Mouse (Mus musculus) gastrocnemius, adult 2 months (tissue): Measurements from ENCODE around the gene Arid1a. TPM values are rescaled to one million over a fixed set of nuclear protein-coding genes. Genes with fewer than 3 reads are reported as not detected.
A peak's percentile ranks its signal among the peaks of the same experiment; 100 is the strongest.

ENCODE experiments used
- DNase-seq: peaks from one replicate; pipeline ENCODE4 v3.0.0; 2022
- H3K27ac ChIP-seq: fragments of 200-600 bp; 2 replicates; pipeline ENCODE4 v1.8.1; 2022; ENCODE audit warnings: mild to moderate bottlenecking
- H3K4me3 ChIP-seq: fragments of 200-600 bp; 2 replicates; pipeline ENCODE4 v1.8.1; 2022; ENCODE audit warnings: mild to moderate bottlenecking, moderate library complexity
- CTCF ChIP-seq: fragments of 200-600 bp; IDR thresholded peaks from 2 replicates; pipeline ENCODE4 v1.8.1; 2022; ENCODE audit warnings: antibody characterized with exemption, mild to moderate bottlenecking, moderate library complexity
- intact Hi-C: fragments of 180-260 bp; cut with DNase I; formaldehyde crosslinking; loops from one replicate; pipeline ENCODE4 v1.15.1; 2025
- total RNA-seq, 2 experiments: library from RNA; stranded (reverse); gene quantifications; 2 replicates each; pipeline ENCODE4 v1.2.3; 2021

Gene Arid1a
- total RNA-seq, 2 experiments from 2014 or later, result 24.1 to 26.2 TPM

DNA sequence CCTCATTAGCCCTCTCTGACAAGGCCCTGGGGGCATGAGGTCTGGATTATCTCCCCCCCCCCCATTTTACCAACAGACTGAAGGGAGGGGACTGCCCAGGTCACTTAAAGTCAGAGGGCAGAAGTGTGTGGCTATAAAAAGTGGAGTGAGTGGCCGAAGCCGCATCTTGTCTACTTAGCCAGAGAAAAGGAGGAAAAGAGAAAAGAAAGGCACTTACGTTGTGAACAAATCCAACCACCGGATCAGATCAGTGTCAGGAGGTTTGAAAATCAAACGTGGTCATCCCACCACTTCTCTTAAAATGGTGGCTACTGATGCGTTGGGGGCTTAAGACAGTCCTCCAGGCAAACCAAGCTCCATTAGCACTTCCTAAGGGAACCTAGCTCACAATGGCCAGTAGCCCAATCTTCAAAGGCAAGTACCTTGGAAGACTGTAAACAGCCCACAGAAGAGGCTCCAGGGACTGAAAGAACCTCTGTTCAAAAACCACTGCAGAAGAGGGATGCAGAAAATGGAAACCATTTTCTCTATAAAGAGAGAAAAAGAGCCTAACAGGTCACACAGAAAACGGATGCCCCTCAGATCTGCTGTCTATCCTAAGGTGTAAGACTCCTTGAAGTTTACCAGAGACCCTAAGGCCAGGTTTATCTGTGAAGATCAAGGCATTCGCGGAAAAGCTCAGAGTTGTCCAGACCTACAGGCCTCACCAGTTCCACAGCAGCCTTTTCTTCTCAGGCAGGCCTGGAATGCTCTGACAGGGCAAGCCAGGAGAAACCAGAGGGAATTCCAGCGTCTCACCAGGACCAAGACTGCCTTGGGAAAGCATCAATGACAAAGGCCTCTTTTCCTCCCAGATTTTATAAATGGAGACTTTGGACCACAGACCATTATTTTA lies 1.5 kb downstream of the Arid1a start:
- H3K27ac ChIP-seq, result peak overlapping the region; percentile 99
- intact Hi-C loops, result loop anchor here (1.0 to 5.0 kb wide), 3 partner anchors 48 to 68 kb away; no protein-coding TSS in a partner anchor
- TF ChIP-seq CTCF, result no peak
- no peak for DNase-seq
- peak overlapping the region; percentile 91 for H3K4me3 ChIP-seq

DNA sequence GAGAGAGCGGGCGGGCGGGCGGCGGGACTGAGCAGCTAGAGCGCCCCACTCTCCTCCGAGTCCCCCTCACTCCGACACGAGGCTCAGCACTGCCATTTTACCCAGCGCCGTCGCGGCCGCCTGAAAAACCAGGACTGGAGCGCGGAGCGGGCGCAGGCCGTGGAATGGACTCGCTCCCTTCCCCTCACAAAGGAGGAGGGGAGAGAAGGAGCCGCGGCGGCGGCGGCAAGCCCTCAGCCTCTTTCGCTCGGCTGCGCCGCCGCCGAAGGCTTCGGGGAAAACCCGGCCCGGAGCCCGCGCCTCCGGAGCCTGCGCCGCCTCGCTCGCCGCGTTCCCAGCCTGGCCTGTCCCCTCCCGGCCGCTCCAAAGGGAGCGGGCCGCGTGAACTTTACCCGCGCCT lies 2.3 kb downstream of the Arid1a start:
- H3K27ac ChIP-seq, result peak overlapping the region; percentile 99
- peak; percentile 31; the same call in 1 of the 2 replicates for TF ChIP-seq CTCF
- peak overlapping the region; percentile 91 for H3K4me3 ChIP-seq
- DNase-seq, result peak; percentile 98
- intact Hi-C loops, result loop anchor here (1.0 to 5.0 kb wide), 3 partner anchors 47 to 67 kb away; no protein-coding TSS in a partner anchor

DNA sequence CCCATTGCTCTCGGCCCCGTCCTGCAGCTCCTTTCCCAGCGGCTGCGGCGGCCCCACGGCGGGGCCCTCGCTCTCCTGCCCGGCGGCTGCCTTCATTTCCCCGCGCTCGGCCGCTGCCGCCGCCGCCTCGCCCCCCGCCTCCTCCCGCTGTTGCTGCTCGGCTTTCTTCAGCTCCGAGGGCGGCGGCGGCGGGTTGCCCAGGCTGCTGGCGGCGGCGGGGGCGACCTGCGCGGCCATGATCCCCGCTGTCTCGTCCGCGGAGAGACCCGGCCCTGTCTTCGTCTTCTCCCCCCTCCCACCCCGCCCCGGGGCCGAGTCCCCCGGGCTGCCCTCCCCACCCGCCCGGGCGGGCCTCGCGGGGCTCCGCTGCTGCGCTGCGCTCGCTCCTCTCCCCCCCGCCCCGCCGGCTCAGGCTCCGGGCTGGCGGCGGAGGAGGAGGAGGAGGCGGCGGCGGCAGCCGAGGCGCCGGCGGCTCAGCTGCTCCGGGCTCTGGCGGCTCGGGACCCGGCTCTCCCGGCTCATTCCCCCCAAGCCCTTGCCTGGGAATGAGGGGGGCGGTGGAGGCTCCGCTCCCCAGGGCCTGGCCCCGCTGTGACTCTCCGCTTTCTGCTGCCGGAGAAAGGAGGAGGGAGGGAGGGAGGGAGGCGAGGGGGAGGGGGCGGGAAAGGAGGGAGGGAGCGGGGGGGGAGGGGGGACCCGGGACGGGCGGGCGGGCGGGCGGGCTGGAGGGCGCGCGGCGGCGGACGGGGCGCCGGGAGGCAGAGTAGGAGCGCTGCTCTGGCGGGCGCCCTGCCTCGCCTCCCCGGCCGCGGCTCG lies 3.0 kb downstream of the Arid1a start:
- peak; percentile 85 for DNase-seq
- H3K27ac ChIP-seq, result peak overlapping the region; percentile 99
- H3K4me3 ChIP-seq, result peak overlapping the region; percentile 91
- no peak for TF ChIP-seq CTCF
- intact Hi-C loops, result loop anchor here (1.0 to 5.0 kb wide), 3 partner anchors 46 to 66 kb away; no protein-coding TSS in a partner anchor

DNA sequence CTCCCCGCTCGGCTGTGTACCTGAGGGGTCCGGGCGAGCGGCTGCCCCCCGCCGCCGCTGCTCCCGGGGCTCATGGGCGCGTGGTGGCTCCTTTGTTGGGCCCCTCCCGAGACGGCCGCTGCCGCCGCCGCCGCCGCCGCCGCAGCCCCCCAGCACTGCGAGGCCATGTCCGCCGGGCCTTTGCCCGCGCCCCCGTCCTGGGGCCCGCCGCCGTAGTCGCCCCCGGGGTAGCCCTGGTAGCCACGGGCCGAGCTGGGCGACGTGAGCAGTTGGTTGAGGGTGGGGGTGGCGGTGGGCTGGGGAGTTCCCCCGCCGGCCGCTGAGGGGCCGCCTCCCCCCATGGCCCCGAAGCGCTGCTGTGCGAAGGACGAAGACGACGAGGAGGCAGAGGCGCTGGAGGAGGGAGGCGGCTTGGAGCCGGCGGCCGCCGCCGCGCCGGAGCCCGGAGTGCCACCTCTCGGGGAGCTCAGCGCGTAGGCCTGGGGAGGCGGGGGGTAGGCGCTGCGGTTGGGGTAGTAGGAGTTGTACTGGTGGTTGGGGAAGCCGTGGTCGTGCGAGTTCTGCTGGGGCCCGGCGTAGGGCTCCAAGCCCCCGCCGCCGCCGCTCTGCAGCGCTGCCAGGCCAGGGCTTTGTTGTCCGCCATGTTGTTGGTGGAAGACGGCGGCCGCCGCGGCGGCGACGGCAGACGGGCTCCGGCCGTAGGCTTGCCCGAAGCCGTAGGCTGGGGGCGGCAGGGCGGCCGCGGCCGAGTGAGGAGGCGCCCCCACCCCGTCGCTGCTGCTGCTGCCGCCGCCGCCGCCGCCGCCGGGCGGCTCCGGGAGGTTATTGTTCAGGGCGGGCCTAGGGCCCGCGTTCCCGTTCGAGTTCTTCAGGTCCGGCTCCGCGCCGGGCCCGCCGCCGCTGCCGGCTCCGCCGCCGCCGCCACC lies 3.9 kb downstream of the Arid1a start:
- Histone ChIP-seq H3K4me3 (peak overlapping the region; percentile 91), H3K27ac (peak overlapping the region; percentile 99)
- intact Hi-C loops, result loop anchor here (5.0 kb wide), 2 partner anchors 45 to 65 kb away; no protein-coding TSS in a partner anchor
- no peak for TF ChIP-seq CTCF
- peak; percentile 71 for DNase-seq

DNA sequence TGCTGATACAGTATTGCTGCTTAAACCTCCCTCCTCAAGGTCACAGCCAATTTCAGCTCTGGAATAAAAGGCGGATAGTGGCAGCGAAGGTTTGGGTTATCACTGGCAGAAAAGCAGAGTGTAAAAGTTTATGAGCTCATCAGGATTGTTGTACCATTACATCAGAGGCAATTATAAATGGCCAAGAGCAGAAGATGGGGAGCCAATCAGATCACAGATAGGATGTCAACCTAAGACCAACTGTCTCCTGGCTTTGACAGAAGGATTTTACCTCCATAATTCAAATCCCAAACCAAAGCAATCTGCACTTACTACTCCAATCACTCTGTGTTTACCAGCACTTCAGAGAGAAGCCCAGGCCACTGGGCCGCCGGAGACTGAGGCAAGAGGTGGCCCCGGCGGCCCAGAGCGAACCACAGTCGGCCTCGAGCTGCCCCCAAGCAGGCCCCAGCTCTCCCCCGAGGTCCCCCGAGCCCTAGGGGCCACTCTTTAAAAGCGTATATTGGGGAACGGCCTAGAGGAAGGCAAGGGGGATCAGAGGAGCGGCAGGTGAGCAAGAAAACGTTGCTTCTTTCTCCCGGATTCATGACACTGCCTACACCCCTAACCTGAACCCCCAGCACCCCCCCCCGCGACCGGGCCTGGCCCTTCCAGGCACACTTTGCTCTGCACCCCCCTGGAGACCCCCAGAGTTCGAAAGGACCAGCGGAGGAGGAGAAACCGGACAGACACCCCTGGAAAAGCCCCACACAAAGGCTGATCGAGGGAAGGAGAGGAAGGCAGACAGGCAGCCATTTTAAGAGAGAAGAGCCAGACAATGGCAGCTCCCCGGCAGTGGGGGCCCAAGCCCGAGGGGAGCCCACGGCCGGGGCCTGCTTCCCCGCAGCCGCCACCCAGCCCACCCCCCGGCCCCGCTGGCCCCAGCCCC lies 4.8 kb downstream of the Arid1a start:
- Histone ChIP-seq H3K4me3 (peak overlapping the region; percentile 91), H3K27ac (peak overlapping the region; percentile 99)
- intact Hi-C loops, result loop anchor here (2.0 to 5.0 kb wide), 3 partner anchors 21 to 64 kb away; no protein-coding TSS in a partner anchor
- no peak for TF ChIP-seq CTCF
- peak; percentile 44 for DNase-seq

DNA sequence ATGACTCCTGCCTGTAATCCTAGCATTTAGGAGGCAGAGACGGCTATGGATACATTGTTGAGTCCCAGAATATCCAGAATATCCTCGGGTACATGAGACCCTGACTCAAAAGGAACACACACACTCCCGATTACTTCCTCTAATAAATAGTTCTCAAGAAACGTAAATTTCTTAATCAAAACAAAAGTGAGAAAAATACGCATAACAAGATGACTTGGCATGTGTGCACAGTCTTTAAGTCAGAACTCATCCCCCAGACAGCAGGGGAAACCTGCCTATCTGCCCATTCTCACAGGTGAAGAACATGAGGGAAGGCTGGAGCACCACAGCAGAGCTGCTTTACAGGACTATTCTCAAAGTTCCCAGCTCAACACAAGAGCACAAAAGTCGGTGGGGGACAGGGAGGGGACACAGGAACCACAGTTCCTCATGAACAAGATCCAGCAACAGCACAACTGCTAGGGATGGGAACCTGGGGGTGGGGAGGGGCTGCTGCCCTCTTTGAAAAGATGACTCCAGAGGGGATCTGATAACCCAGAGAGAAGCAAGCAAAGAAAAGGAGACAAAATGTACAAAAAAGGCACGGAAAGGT lies 6.3 kb downstream of the Arid1a start:
- intact Hi-C loops, result loop anchor here (2.0 to 5.0 kb wide), 3 partner anchors 19 to 63 kb away; no protein-coding TSS in a partner anchor
- Histone ChIP-seq H3K27ac (no peak overlapping the region), H3K4me3 (peak overlapping the region; percentile 91)
- no peak for DNase-seq
- TF ChIP-seq CTCF, result no peak

DNA sequence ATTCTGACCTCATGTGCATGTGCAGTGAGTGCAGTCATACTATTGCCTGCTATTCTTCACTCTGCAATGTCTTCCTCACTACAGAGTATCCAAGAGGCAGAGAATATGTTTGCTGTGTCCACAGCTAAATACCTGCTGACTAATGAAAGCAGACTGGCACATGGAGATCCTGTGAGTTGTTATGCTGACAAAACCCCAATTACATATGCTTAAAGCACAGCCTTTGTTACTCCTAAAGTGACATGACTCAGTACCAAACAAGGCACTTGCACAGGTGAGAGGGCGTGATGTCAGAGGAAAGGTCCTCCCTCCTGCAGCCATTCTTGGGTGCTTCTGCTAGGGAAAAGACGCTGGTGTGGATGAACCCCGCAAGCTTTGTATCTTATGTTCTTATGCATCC lies 21.3 kb downstream of the Arid1a start:
- intact Hi-C loops, result no loop called here
- Histone ChIP-seq H3K27ac (no peak overlapping the region), H3K4me3 (no peak overlapping the region)
- no peak for TF ChIP-seq CTCF
- DNase-seq, result no peak

DNA sequence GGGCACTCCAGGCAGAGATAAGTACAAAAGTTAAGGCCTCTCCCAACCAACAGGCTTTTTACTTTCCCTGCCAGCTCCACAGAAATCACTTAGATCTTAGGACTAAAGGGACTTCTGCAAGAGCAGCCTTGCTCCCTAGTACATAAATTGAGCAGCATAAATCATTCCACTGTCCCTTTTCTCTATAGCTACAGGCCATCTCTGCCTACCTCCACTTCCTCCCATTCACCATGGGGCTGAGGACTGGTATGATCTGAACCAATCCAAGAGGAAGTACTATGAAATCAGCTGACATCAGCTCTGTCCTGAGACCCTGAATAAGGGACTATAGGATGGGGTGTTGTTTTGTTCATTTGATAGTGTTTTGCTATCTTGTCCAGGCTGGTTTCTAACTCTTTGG lies 26.4 kb downstream of the Arid1a start:
- peak overlapping the region; percentile 56 for H3K4me3 ChIP-seq
- intact Hi-C loops, result loop anchor here (2.0 kb wide), 1 partner anchor 21 kb away; no protein-coding TSS in a partner anchor
- peak overlapping the region; percentile 67 for H3K27ac ChIP-seq
- DNase-seq, result no peak
- TF ChIP-seq CTCF, result no peak

DNA sequence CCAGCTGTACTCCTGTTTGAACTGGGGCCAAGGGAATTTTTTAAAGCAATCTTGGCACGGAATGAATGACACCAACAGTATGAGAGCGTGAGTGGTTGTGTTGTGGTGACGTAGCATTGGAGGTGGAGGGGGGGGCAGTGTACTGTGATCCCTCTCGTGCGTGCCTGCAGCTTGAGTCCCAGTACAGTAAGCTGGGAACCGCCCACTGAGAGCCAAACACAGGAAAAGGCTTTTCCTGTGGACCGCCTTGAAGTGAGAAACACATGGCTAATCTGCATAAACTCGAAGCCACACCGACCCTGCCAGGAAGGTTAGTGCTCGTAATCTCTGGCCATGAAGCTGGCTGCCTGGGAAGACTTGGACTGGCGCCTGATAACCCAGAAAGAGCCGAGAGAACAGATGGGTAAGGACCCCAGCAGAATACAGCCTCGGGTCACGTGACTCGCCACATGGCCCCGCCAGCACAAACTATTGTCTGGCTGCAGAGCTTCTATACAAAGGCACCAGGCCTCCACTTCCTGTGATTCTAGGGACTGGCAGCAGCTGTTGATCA lies 27.0 kb downstream of the Arid1a start:
- no peak for TF ChIP-seq CTCF
- Histone ChIP-seq H3K27ac (peak overlapping the region; percentile 67), H3K4me3 (peak overlapping the region; percentile 56)
- intact Hi-C loops, result loop anchor here (2.0 kb wide), 2 partner anchors 19 to 21 kb away; no protein-coding TSS in a partner anchor
- peak; percentile 81 for DNase-seq

DNA sequence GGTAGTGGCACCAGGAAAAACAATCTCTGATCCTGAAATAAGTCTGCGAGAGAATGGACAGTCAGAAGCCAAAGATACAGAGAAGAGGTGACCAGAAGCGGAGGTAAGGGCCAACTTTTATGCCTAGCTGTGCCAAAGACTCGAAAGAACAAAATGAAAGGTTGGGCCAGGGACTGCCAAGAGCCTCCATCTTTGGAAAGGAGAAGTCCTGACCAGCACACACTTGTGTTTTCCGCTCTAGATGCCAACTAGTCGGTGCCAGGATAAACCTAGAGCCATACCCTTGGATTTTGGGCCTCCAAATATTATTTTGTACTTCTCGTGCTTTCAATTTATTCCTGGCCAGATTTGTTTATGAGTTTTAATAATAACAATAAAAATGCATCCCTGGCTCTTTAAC lies 27.6 kb downstream of the Arid1a start:
- peak; percentile 26 for DNase-seq
- H3K27ac ChIP-seq, result peak overlapping the region; percentile 67
- peak overlapping the region; percentile 56 for H3K4me3 ChIP-seq
- intact Hi-C loops, result loop anchor here (2.0 kb wide), 1 partner anchor 18 kb away; no protein-coding TSS in a partner anchor
- TF ChIP-seq CTCF, result no peak
